Mouse (Mus musculus) liver, embryonic 16.5 days (tissue): ENCODE measurements around the gene Trim66. TPM values are rescaled to one million over a fixed set of nuclear protein-coding genes. Genes with fewer than 3 reads are reported as not detected.

Experiments used
- microRNA-seq: library from miRNA; unstranded; fragments of <30 nt; microRNA quantifications from one replicate; pipeline ENCODE4, GENCODE M21; 2016
- polyA plus RNA-seq: library from polyadenylated mRNA; unstranded; fragments of >200 nt; fragmentation: Nextera tagmentation; extraction: Ambion mirVana; gene quantifications from 2 replicates; pipeline ENCODE4 v1.2.1, GENCODE M21; 2015

Trim66 gene
- polyA plus RNA-seq, 1 experiment from 2014 or later: 0.04 TPM

Small RNA genes lying within 50 kb of the gene (microRNA-seq; reads per million reads assigned to microRNA genes)
- not detected for gene Gm47284

Other genes starting within 250 kb of the Trim66 start
- gene Stk33, start 69.1 kb downstream of the Trim66 start, polyA plus RNA-seq: not detected in 2 replicates
- 55.4 and 62.1 TPM in 2 replicates for gene Rpl27a, start 11.0 kb upstream of the Trim66 start, polyA plus RNA-seq
- 23.0 and 29.6 TPM in 2 replicates for gene St5, start 195.5 kb upstream of the Trim66 start, polyA plus RNA-seq
- 28.9 and 29.6 TPM in 2 replicates for gene Akip1, start 195.6 kb upstream of the Trim66 start, polyA plus RNA-seq
- 0.07 TPM in 1 of 2 replicates, not detected in the other for gene BC051019, start 215.7 kb upstream of the Trim66 start, polyA plus RNA-seq
- gene Ascl3, start 223.6 kb upstream of the Trim66 start, polyA plus RNA-seq: not detected in 2 replicates
- 27.7 and 28.1 TPM in 2 replicates for gene Tmem9b, start 244.7 kb upstream of the Trim66 start, polyA plus RNA-seq